Mouse (Mus musculus) cerebellum, adult 2 months (tissue): Measurements from ENCODE around the gene Kirrel3. TPM values are rescaled to one million over a fixed set of nuclear protein-coding genes. Genes with fewer than 3 reads are reported as not detected.

Source experiments
- DNase-seq, 2 experiments: peaks; one replicate each; pipeline ENCODE4 v3.0.0; 2021
- H3K27ac ChIP-seq: fragments of 200-500 bp; 2 replicates; pipeline ENCODE4 v1.5.1; 2012; ENCODE audit warnings: low read length, control low read depth, inconsistent platforms; ENCODE audit not compliant: insufficient read depth
- H3K27me3 ChIP-seq: fragments of 200-500 bp; 2 replicates; pipeline ENCODE4 v1.6.1; 2012; ENCODE audit warnings: inconsistent platforms, mild to moderate bottlenecking, low read length, moderate library complexity; ENCODE audit not compliant: control insufficient read depth, insufficient read depth
- H3K4me1 ChIP-seq: fragments of 200-500 bp; 2 replicates; pipeline ENCODE4 v1.6.1; 2011; ENCODE audit warnings: low read length; ENCODE audit not compliant: control insufficient read depth, insufficient read depth
- H3K4me3 ChIP-seq: fragments of 200-500 bp; replicated peaks from 2 replicates; pipeline ENCODE3; 2011; ENCODE audit warnings: mild to moderate bottlenecking, low read depth, low read length, control low read depth; ENCODE audit not compliant: insufficient read depth
- CTCF ChIP-seq: fragments of 200-500 bp; IDR thresholded peaks from 2 replicates; pipeline ENCODE4 v1.5.1; 2011; ENCODE audit warnings: low read depth, mild to moderate bottlenecking, control low read depth, low read length, moderate library complexity, borderline replicate concordance; ENCODE audit not compliant: insufficient read depth
- POLR2A ChIP-seq: fragments of 200-500 bp; IDR thresholded peaks from 2 replicates; pipeline ENCODE4 v1.6.1; 2011; ENCODE audit warnings: low read length, control low read depth, borderline replicate concordance; ENCODE audit not compliant: insufficient read depth
- WGBS: fragments of 180-500 bp; shearing (Covaris S2); methylation state at CpG from one replicate; pipeline ENCODE4 v1.1.7; 2018; 5-methylcytosine and 5-hydroxymethylcytosine counted together
- polyA plus RNA-seq: library from polyadenylated mRNA; depleted of rRNA; stranded (reverse); fragments of >200 nt; gene quantifications from 2 replicates; pipeline ENCODE4 v1.2.3, GENCODE M21; 2012

Gene Kirrel3
- polyA plus RNA-seq, 1 experiment: 63.5 TPM

DNA sequence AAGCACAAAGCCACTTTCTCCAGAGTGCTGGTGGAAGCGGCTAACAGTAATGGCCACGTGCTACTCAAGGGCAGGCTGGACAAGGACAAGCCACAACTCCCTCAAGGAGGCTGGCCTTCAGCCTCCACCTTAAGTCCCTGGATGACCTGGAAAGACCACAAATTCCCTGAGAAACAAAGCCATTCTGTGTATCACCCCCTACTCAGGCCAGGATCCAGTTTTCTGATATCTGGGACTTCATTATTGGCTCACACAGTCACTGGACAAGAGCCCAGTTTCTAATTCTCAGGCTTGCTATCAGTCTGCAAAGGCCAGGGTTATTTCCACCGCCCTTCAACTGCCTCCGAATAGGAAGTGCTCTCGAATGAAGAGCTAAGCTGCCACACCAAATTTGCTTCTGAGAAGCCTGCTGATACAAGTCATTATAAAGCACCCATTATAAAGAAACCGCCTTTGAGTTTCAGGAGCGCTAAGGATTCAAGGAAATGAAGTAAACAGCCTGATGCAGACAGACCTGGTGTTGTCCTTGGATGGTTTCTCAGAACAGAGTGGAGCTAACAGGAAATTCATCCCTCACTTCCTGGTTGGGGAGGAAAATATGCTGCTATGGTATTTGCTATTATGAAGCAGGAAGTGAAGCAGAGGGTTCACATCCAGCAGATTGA lies 553.4 kb downstream of the Kirrel3 start:
- WGBS: 37% methylated on average over 7 of the region's 7 CpGs
- Histone ChIP-seq H3K27me3 (no peaks in the 10 kb centered on the region), H3K4me1 (no peaks in the 10 kb centered on the region), H3K4me3 (no peak overlapping the region), H3K27ac (no peak overlapping the region)
- TF ChIP-seq CTCF: no peak
- no peak for TF ChIP-seq POLR2A
- peak in 1 of 2 experiments; percentile 43 for DNase-seq

DNA sequence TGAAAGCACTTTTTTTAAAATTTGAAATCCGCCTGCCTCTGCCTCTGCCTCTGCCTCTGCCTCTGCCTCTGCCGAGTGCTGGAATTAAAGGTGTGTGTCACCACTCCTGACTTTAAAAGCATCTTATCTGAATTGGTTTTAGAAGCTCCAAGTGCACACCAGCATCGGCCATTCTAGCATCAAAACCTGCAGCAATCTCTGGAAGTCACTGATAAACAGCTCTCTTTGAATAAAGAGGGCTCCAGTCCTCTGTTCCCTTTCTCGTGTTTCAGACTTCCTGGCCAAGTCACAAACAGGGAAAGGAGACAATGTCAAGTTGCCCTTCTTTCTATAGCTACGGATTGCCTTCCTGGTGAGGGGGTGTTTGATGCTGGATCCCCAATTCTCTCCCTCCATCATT lies 554.2 kb downstream of the Kirrel3 start:
- TF ChIP-seq POLR2A (no peak), CTCF (no peak)
- no peaks in the 10 kb centered on the region for H3K4me1 ChIP-seq
- 84% methylated on average over 5 of the region's 5 CpGs for WGBS
- no peak overlapping the region for H3K27ac ChIP-seq
- DNase-seq: no peak
- no peaks in the 10 kb centered on the region for H3K27me3 ChIP-seq
- H3K4me3 ChIP-seq: no peak overlapping the region

DNA sequence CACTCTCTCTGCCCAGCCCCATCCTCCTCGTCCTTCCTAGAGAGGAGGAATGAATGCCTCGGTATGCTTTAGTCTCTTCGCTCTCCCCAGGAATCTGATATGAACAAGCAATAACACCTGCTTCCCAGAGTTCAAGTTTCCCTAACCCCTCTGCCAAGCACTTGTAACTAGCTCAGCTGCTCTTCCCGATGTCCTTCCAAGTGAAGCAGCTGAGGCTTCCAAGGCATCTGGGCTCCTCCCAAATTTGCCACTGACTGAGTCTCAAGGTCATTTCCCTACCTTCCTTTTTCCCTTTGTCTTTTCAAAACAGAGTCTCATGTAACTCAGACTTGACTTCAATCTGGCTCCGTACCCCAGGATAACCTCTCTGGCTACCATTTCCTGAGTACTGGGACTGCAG lies 555.8 kb downstream of the Kirrel3 start:
- peak in 1 of 2 experiments; percentile 4 for DNase-seq
- WGBS: 31% methylated on average over 5 of the region's 5 CpGs
- TF ChIP-seq CTCF (no peak), POLR2A (no peak)
- Histone ChIP-seq H3K4me3 (no peak overlapping the region), H3K27me3 (no peaks in the 10 kb centered on the region), H3K4me1 (no peaks in the 10 kb centered on the region; the same call in 1 of the 2 replicates), H3K27ac (no peak overlapping the region)

DNA sequence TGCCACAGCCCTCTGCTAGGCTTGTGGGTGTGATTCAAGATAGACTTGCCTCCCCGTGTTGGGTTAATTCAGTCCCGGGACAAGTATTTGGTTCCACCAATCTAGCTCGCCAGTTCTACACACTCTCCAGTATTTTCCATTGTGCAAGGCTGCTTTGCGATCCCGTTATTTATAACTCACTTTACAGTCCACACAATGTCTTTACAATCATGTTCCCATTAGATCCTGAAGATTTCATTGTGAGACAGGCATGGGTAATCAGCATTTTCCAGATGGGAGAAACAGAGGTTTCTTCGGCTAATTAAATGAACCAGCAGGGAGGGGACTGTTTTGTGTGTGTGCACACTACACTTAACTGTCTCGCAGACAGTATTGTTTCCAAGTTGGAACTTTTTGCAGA lies 557.9 kb downstream of the Kirrel3 start:
- TF ChIP-seq POLR2A (no peak), CTCF (no peak)
- Histone ChIP-seq H3K4me1 (no peaks in the 10 kb centered on the region; the same call in 1 of the 2 replicates), H3K27ac (no peak overlapping the region), H3K27me3 (no peaks in the 10 kb centered on the region), H3K4me3 (no peak overlapping the region)
- 76% methylated on average over 7 of the region's 7 CpGs for WGBS
- peak in 1 of 2 experiments; percentile 5 for DNase-seq

DNA sequence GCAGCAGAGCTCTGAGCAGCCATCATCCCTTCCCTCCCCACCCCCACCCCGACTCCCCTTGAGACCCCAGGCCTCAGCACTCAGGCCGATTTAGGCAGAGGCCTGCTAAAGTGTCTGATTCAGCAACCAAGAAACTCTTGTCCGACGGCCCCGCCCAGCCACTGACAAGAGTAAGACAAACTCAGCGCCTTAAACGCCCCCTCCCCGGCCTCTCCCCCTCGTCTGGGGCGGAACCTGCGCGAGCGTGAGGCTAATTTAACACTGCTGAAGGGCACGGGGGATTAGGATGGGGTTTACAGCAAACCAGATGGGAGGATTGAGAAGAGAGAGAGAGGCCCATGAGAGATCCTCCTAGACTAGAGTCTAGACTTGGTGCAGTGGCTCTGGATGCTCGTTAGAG lies 558.8 kb downstream of the Kirrel3 start:
- no peak for TF ChIP-seq POLR2A
- no peak for TF ChIP-seq CTCF
- WGBS: 64% methylated on average over 15 of the region's 15 CpGs
- Histone ChIP-seq H3K27ac (no peak overlapping the region), H3K4me3 (no peak overlapping the region), H3K4me1 (no peaks in the 10 kb centered on the region; the same call in 1 of the 2 replicates), H3K27me3 (no peaks in the 10 kb centered on the region)
- peak in 1 of 2 experiments; percentile 4 for DNase-seq

DNA sequence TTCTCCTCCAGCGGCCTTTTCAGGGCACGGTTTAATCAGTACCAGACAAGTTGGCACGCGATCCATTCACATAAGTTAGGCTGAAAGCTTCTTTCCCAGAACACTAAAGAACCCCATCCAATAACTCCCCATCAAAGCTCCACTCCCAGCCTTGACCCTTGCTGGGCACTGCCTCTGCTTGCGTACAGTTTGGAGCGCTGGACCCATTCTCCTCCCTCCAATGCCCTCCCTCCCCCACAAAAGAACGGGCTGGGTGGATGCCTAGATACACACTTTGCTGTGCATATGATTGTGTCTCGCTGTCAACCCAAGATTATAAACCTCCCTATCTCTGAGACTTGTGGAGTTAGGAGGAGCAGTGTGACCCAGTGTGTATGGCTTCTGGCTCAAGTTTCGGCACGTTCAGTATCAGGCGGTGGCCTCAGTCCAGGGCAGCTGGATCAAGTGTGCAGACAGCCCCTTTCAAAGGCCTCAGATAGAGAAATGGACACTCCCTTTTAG lies 559.4 kb downstream of the Kirrel3 start:
- Histone ChIP-seq H3K4me1 (no peaks in the 10 kb centered on the region; the same call in 1 of the 2 replicates), H3K4me3 (no peak overlapping the region), H3K27me3 (no peaks in the 10 kb centered on the region), H3K27ac (no peak overlapping the region)
- TF ChIP-seq CTCF (no peak), POLR2A (no peak)
- DNase-seq: peak in 1 of 2 experiments; percentile 9
- WGBS: 46% methylated on average over 11 of the region's 11 CpGs

DNA sequence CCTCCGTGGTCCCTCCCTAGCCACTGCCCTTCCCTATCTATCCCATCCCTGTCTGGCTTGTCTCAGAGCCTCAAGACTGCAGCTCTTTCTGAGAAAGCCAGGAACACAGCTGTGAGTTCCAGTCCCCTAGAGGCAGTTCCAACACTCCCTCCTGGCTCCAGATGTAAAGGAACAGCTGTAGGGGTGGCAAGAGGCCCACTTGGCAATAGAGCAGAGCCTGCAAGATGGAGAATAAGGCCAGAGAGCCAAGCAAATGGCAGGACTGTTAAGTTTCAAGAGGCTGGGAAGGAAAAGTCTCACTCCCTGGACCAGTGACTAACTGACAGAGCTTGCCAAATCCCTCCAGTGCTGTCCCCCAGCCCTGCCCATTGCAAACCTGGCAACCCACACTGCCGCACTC lies 560.1 kb downstream of the Kirrel3 start:
- H3K4me3 ChIP-seq: no peak overlapping the region
- TF ChIP-seq CTCF: no peak
- no peak for TF ChIP-seq POLR2A
- H3K4me1 ChIP-seq: no peaks in the 10 kb centered on the region; the same call in 1 of the 2 replicates
- no peaks in the 10 kb centered on the region for H3K27me3 ChIP-seq
- H3K27ac ChIP-seq: no peak overlapping the region
- 35% methylated on average over 2 of the region's 2 CpGs for WGBS
- peak; percentile 12 to 25 for DNase-seq

DNA sequence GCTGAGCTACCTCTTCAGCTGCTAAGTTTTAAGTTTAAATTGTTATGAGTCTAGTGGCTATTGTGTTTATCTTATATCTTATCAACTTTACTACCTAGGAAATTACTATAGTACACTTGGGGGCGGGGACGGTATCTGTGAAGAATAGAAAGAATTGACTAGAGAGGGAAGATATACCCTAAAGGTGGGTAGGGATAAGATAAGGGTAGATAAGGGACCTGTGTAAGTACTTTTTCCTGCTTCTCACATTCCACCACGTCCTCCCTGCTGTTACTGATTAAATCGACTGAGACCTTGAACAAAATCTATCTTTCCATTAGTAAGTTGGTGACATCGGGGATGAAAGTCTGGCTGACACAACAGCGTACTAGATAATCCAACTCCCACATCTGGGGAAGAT lies 562.8 kb downstream of the Kirrel3 start:
- WGBS: 95% methylated on average over 6 of the region's 6 CpGs
- H3K27me3 ChIP-seq: no peaks in the 10 kb centered on the region

More for the DNA sequence above, 562.8 kb downstream of the Kirrel3 start:
- no peak overlapping the region for H3K4me3 ChIP-seq
- H3K27ac ChIP-seq: no peak overlapping the region
- TF ChIP-seq POLR2A (no peak), CTCF (no peak)
- H3K4me1 ChIP-seq: no peaks in the 10 kb centered on the region; the same call in 1 of the 2 replicates
- no peak for DNase-seq
